Mouse (Mus musculus): ENCODE measurements around the gene a.
"Not testable (repeated sequence)": the region's sequence is repeated elsewhere in the genome, so short reads cannot be mapped to it uniquely, and the experiment has no call there.

a gene

GRCm38 (mm10) chr2:154922134-154922533 lies 130.9 kb downstream of the a start:
- not testable (repeated sequence) for DNase-seq (ENCODE audit: low spot score)

GRCm38 (mm10) chr2:154925411-154926031 lies 134.3 kb downstream of the a start:
- DNase-seq (ENCODE audit: low spot score): no peak

- no peak for DNase-seq (ENCODE audit: low spot score)
Observed at GRCm38 (mm10) chr2:154926843-154927242, 135.6 kb downstream of the a start.

GRCm38 (mm10) chr2:154928298-154928697 lies 137.1 kb downstream of the a start:
- DNase-seq (ENCODE audit: low spot score): no peak

- peak; percentile 49 for DNase-seq (ENCODE audit: low spot score)
Observed at GRCm38 (mm10) chr2:154933884-154934283, 142.7 kb downstream of the a start.

GRCm38 (mm10) chr2:154936106-154936505 lies 144.9 kb downstream of the a start:
- DNase-seq (ENCODE audit: low spot score): no peak

GRCm38 (mm10) chr2:154936536-154937155 lies 145.4 kb downstream of the a start:
- no peak for DNase-seq (ENCODE audit: low spot score)

- DNase-seq (ENCODE audit: low spot score): no peak
Observed at GRCm38 (mm10) chr2:154937547-154938390, 146.6 kb downstream of the a start.

- DNase-seq (ENCODE audit: low spot score): no peak
Observed at GRCm38 (mm10) chr2:154941952-154942351, 150.8 kb downstream of the a start.

- DNase-seq (ENCODE audit: low spot score): peak; percentile 32
Observed at GRCm38 (mm10) chr2:154942546-154942945, 151.3 kb downstream of the a start.

- DNase-seq (ENCODE audit: low spot score): peak; percentile 80
Observed at GRCm38 (mm10) chr2:154943101-154943500, 151.9 kb downstream of the a start.

GRCm38 (mm10) chr2:154946921-154947320 lies 155.7 kb downstream of the a start:
- DNase-seq (ENCODE audit: low spot score): no peak

- no peak for DNase-seq (ENCODE audit: low spot score)
Observed at GRCm38 (mm10) chr2:154949352-154949751, 158.2 kb downstream of the a start.

- no peak for DNase-seq (ENCODE audit: low spot score)
Observed at GRCm38 (mm10) chr2:154949877-154950276, 158.7 kb downstream of the a start.

GRCm38 (mm10) chr2:154950601-154951000 lies 159.4 kb downstream of the a start:
- no peak for DNase-seq (ENCODE audit: low spot score)

- DNase-seq (ENCODE audit: low spot score): no peak
Observed at GRCm38 (mm10) chr2:154959486-154959885, 168.3 kb downstream of the a start.

GRCm38 (mm10) chr2:154959909-154960308 lies 168.7 kb downstream of the a start:
- no peak for DNase-seq (ENCODE audit: low spot score)

- DNase-seq (ENCODE audit: low spot score): peak; percentile 29
Observed at GRCm38 (mm10) chr2:154963176-154963575, 172.0 kb downstream of the a start.

- DNase-seq (ENCODE audit: low spot score): peak; percentile 13
Observed at GRCm38 (mm10) chr2:154969740-154970397, 178.7 kb downstream of the a start.

GRCm38 (mm10) chr2:154971919-154972692 lies 180.9 kb downstream of the a start:
- DNase-seq (ENCODE audit: low spot score): no peak

- peak; percentile 57 for DNase-seq (ENCODE audit: low spot score)
Observed at GRCm38 (mm10) chr2:154972981-154973380, 181.8 kb downstream of the a start.

GRCm38 (mm10) chr2:154986609-154987008 lies 195.4 kb downstream of the a start:
- DNase-seq (ENCODE audit: low spot score): no peak
